Mouse (Mus musculus): Measurements from ENCODE around the gene Phc2. TPM values are rescaled to one million over a fixed set of nuclear protein-coding genes. Genes with fewer than 3 reads are reported as not detected.
A peak's percentile ranks its signal among the peaks of the same experiment; 100 is the strongest.

Phc2 gene
- polyA plus RNA-seq, 1 experiment from 2014 or later = 81.6 TPM

- H3K4me3 ChIP-seq (replicated peaks) = no peak within 1 kb of the TSS
- ATAC-seq (ENCODE audit: insufficient number of reproducible peaks, insufficient read depth, low FRiP score, low TSS enrichment, low read depth) = no peak
- H3K4me2 ChIP-seq = no peak within 1 kb of the TSS
- H3K9ac ChIP-seq (replicated peaks) = no peak within 1 kb of the TSS
- no peaks in the 10 kb centered on the region for H3K9me3 ChIP-seq
- peaks cover 24% of the 10 kb centered on the region for H3K4me1 ChIP-seq (replicated peaks)
- H3K27me3 ChIP-seq = peaks cover 6% of the 10 kb centered on the region
- no peaks in the 10 kb centered on the region for H3K36me3 ChIP-seq
- WGBS = 57% methylated on average over 15 of the region's 15 CpGs
- peak within 1 kb of the TSS; percentile 71 for H3K27ac ChIP-seq
Measured at GRCm38 (mm10) chr4:128618246-128618911, 36.1 kb upstream of the Phc2 start, which contains the start of gene Tlr12. Gene Tlr12, minus strand, starts transcription at chr4:128618619.

- H3K4me3 ChIP-seq (replicated peaks) = no peak overlapping the region
- H3K27me3 ChIP-seq = peaks cover 6% of the 10 kb centered on the region
- no peak overlapping the region for H3K9ac ChIP-seq (replicated peaks)
- no peak for ATAC-seq (ENCODE audit: insufficient number of reproducible peaks, insufficient read depth, low FRiP score, low TSS enrichment, low read depth)
- H3K4me1 ChIP-seq (replicated peaks) = peaks cover 24% of the 10 kb centered on the region
- peak overlapping the region; percentile 71 for H3K27ac ChIP-seq
- H3K9me3 ChIP-seq = no peaks in the 10 kb centered on the region; the same call in 1 of the 2 replicates
- 23% methylated on average over 2 of the region's 2 CpGs for WGBS
- H3K36me3 ChIP-seq = no peaks in the 10 kb centered on the region
- H3K4me2 ChIP-seq = no peak overlapping the region
Measured at GRCm38 (mm10) chr4:128618963-128619362, 35.5 kb upstream of the Phc2 start.

DNA sequence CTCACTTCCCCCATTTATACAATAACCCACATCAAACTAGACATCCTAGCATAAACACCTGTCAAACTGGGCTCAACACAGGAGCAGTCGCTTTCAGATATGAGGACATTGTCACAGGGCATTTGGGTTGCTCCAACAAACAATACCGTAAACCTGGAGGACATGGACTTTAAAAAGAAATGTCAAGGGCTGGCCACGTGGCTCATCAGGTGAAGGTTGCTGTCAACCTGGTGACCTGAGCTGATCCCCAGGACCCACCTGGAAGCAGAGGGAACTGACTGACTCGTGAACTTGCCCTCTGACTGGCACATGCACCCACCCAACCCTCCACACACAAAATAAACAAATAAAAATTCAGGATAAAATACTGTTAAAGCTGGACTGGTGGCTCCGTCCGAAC is 33.9 kb upstream of the Phc2 start:
- H3K4me1 ChIP-seq (replicated peaks) = peaks cover 24% of the 10 kb centered on the region
- H3K9ac ChIP-seq (replicated peaks) = no peak overlapping the region
- H3K36me3 ChIP-seq = no peaks in the 10 kb centered on the region
- WGBS = 78% methylated on average over 6 of the region's 6 CpGs
- H3K4me2 ChIP-seq = no peak overlapping the region
- H3K27ac ChIP-seq = no peak overlapping the region
- no peak overlapping the region for H3K4me3 ChIP-seq (replicated peaks)
- peaks cover 6% of the 10 kb centered on the region; the same call in 1 of the 2 replicates for H3K27me3 ChIP-seq
- no peaks in the 10 kb centered on the region; the same call in 1 of the 2 replicates for H3K9me3 ChIP-seq
- no peak for ATAC-seq (ENCODE audit: insufficient number of reproducible peaks, insufficient read depth, low FRiP score, low TSS enrichment, low read depth)

- Histone ChIP-seq H3K9me3 (no peaks in the 10 kb centered on the region; the same call in 1 of the 2 replicates), H3K27me3 (peaks cover 6% of the 10 kb centered on the region; the same call in 1 of the 2 replicates), H3K9ac (replicated peaks) (no peak overlapping the region), H3K4me2 (no peak overlapping the region), H3K4me1 (replicated peaks) (peaks cover 24% of the 10 kb centered on the region), H3K27ac (no peak overlapping the region), H3K4me3 (replicated peaks) (no peak overlapping the region), H3K36me3 (no peaks in the 10 kb centered on the region)
- no peak for ATAC-seq (ENCODE audit: insufficient number of reproducible peaks, insufficient read depth, low FRiP score, low TSS enrichment, low read depth)
- WGBS = 93% methylated on average over 8 of the region's 8 CpGs
Measured at GRCm38 (mm10) chr4:128621109-128621508, 33.4 kb upstream of the Phc2 start.

- Histone ChIP-seq H3K9me3 (no peaks in the 10 kb centered on the region), H3K27me3 (no peaks in the 10 kb centered on the region), H3K27ac (peak overlapping the region; percentile 82), H3K4me3 (replicated peaks) (no peak overlapping the region), H3K9ac (replicated peaks) (no peak overlapping the region), H3K4me1 (replicated peaks) (peaks cover 48% of the 10 kb centered on the region), H3K4me2 (no peak overlapping the region), H3K36me3 (no peaks in the 10 kb centered on the region)
- no peak for ATAC-seq (ENCODE audit: insufficient number of reproducible peaks, insufficient read depth, low FRiP score, low TSS enrichment, low read depth)
- WGBS = 66% methylated on average over 7 of the region's 7 CpGs
Measured at GRCm38 (mm10) chr4:128635451-128635850, 19.1 kb upstream of the Phc2 start.

DNA sequence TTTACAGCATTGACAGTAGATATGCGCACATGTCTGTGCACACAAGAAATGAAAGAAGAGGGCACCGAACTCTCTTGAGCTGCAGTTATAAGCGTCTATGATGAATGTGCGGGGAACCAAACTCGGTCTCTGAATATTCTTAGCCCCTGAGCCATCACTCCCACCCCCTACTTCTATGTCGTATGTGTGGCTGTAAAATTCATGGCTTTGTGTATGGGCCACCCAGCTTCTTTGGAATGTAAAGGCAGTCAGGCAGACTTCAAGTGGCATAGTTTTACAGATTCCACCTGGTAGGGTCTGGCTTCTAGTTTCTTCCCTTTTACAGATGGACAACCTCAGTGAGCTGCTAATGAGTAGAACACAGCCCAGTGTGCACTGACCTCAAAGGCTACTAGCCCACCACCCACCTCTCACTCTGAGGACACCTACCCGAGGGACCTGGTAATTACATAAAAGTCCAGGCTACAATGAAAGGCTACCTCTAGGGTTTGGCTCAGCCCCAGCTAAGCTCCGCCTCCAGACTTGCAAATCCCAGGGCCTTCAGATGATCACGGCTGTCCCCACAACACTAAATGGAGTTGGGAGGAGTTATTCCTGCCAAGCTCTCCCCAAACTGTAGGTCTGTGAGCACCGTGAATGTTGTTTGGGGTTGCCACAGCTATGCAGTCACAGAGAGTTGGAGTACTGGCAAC is 18.5 kb upstream of the Phc2 start:
- Histone ChIP-seq H3K9me3 (no peaks in the 10 kb centered on the region), H3K27ac (peak overlapping the region; percentile 82), H3K9ac (replicated peaks) (no peak overlapping the region), H3K4me1 (replicated peaks) (peaks cover 48% of the 10 kb centered on the region), H3K27me3 (no peaks in the 10 kb centered on the region), H3K4me2 (0 out of 2 replicates have a peak overlapping the region, but pooled peaks have one; percentile 1), H3K36me3 (no peaks in the 10 kb centered on the region), H3K4me3 (replicated peaks) (no peak overlapping the region)
- peak; percentile 47 for ATAC-seq (ENCODE audit: insufficient number of reproducible peaks, insufficient read depth, low FRiP score, low TSS enrichment, low read depth)
- 38% methylated on average over 10 of the region's 10 CpGs for WGBS

DNA sequence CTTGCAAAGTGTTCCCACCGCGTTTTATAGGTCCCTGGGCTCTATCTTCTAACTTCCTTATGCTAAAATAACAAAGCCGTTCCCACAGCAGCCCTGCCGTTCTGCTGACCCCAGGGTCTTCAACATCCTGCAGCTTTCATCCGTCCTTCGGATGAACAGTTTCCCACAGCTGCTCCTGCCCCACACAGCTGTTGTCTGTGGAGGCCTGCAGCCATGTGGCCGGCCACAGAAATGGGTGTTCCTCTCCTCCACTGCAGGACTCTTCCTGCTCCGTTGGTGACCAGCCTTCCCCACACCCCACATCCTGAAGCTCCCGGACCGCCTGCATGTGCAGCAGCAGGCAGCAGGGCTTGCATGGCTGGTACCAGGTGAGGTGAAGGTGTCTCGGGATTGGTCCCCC is 17.3 kb upstream of the Phc2 start:
- WGBS = 20% methylated on average over 11 of the region's 11 CpGs
- Histone ChIP-seq H3K36me3 (no peaks in the 10 kb centered on the region), H3K9me3 (no peaks in the 10 kb centered on the region), H3K4me2 (peak overlapping the region; percentile 31), H3K4me3 (replicated peaks) (no peak overlapping the region), H3K9ac (replicated peaks) (no peak overlapping the region), H3K27me3 (no peaks in the 10 kb centered on the region), H3K27ac (peak overlapping the region; percentile 82), H3K4me1 (replicated peaks) (peaks cover 54% of the 10 kb centered on the region)
- ATAC-seq (ENCODE audit: insufficient number of reproducible peaks, insufficient read depth, low FRiP score, low TSS enrichment, low read depth) = peak; percentile 27; the same call in 1 of the 2 replicates

GRCm38 (mm10) chr4:128638265-128638923 is 16.1 kb upstream of the Phc2 start:
- WGBS = 89% methylated on average over 18 of the region's 18 CpGs
- H3K4me1 ChIP-seq (replicated peaks) = peaks cover 61% of the 10 kb centered on the region
- H3K4me2 ChIP-seq = no peak overlapping the region
- H3K36me3 ChIP-seq = no peaks in the 10 kb centered on the region
- peak overlapping the region; percentile 82; the same call in 1 of the 2 replicates for H3K27ac ChIP-seq
- no peaks in the 10 kb centered on the region for H3K27me3 ChIP-seq
- H3K9ac ChIP-seq (replicated peaks) = no peak overlapping the region
- ATAC-seq (ENCODE audit: insufficient number of reproducible peaks, insufficient read depth, low FRiP score, low TSS enrichment, low read depth) = no peak
- no peaks in the 10 kb centered on the region for H3K9me3 ChIP-seq
- H3K4me3 ChIP-seq (replicated peaks) = no peak overlapping the region

GRCm38 (mm10) chr4:128641766-128642717 is 12.5 kb upstream of the Phc2 start:
- H3K27me3 ChIP-seq = no peaks in the 10 kb centered on the region
- no peaks in the 10 kb centered on the region for H3K9me3 ChIP-seq
- H3K9ac ChIP-seq (replicated peaks) = no peak overlapping the region
- no peaks in the 10 kb centered on the region for H3K36me3 ChIP-seq
- no peak overlapping the region for H3K4me2 ChIP-seq
- WGBS = 12% methylated on average over 23 of the region's 23 CpGs
- H3K4me3 ChIP-seq (replicated peaks) = no peak overlapping the region
- H3K4me1 ChIP-seq (replicated peaks) = peaks cover 44% of the 10 kb centered on the region
- no peak overlapping the region for H3K27ac ChIP-seq
- no peak for ATAC-seq (ENCODE audit: insufficient number of reproducible peaks, insufficient read depth, low FRiP score, low TSS enrichment, low read depth)

DNA sequence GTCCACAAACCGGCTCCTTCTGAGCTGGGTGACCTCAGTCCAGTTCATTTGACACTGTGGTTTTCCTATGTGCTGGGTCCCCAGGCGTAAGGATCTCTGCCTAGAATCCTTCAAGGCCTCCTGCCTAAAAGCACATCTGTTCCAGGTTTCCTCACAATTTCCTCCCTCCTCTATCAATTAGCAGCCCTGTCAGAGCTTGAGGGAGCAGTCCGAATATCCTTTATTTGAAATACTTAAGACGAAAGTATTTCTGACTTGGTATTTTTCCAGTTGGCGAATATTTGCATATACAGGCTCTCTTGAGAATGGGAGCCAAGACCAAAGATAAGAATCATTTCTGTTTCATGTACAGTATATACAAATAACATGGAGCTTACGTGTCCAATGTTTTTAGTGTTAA is 8.6 kb upstream of the Phc2 start:
- H3K36me3 ChIP-seq = no peaks in the 10 kb centered on the region
- no peak overlapping the region for H3K27ac ChIP-seq
- H3K4me3 ChIP-seq (replicated peaks) = no peak overlapping the region
- ATAC-seq (ENCODE audit: insufficient number of reproducible peaks, insufficient read depth, low FRiP score, low TSS enrichment, low read depth) = no peak
- no peak overlapping the region for H3K4me2 ChIP-seq
- H3K27me3 ChIP-seq = no peaks in the 10 kb centered on the region
- WGBS = 32% methylated on average over 6 of the region's 6 CpGs
- H3K4me1 ChIP-seq (replicated peaks) = peaks cover 45% of the 10 kb centered on the region
- H3K9ac ChIP-seq (replicated peaks) = no peak overlapping the region
- H3K9me3 ChIP-seq = no peaks in the 10 kb centered on the region

All from limb, embryonic 12.5 days (tissue).